Mouse (Mus musculus): ENCODE measurements around the gene Ankrd12.

Gene Ankrd12

GRCm38 (mm10) chr17:66076934-66077333 is at the start of gene Ankrd12:
TSS of gene Ankrd12 (minus strand) at chr17:66077089.
- peak; percentile 97 for DNase-seq

- no peak for DNase-seq
These were observed 48.3 kb upstream of the Ankrd12 start for GRCm38 (mm10) chr17:66125211-66125610.

GRCm38 (mm10) chr17:66123816-66124610 is 47.1 kb upstream of the Ankrd12 start:
- no peak for DNase-seq

- peak; percentile 90 for DNase-seq
These were observed 46.4 kb upstream of the Ankrd12 start, which contains the start of gene Ddx11 for GRCm38 (mm10) chr17:66123066-66123815. TSS of gene Ddx11 (plus strand) at chr17:66123520.

- DNase-seq, result peak; percentile 57
These were observed 43.8 kb upstream of the Ankrd12 start for GRCm38 (mm10) chr17:66120701-66121100.

GRCm38 (mm10) chr17:66118991-66119390 is 42.1 kb upstream of the Ankrd12 start:
- DNase-seq, result peak; percentile 60

GRCm38 (mm10) chr17:66112166-66112565 is 35.3 kb upstream of the Ankrd12 start:
- DNase-seq, result no peak

GRCm38 (mm10) chr17:66111402-66111959 is 34.6 kb upstream of the Ankrd12 start, which contains the start of gene Washc1:
TSS of gene Washc1 (plus strand) at chr17:66111545.
- DNase-seq, result peak; percentile 89

GRCm38 (mm10) chr17:66110746-66111145 is 33.9 kb upstream of the Ankrd12 start:
- no peak for DNase-seq

GRCm38 (mm10) chr17:66108198-66108597 is 31.3 kb upstream of the Ankrd12 start:
- no peak for DNase-seq

- no peak for DNase-seq
These were observed 30.6 kb upstream of the Ankrd12 start for GRCm38 (mm10) chr17:66107466-66107865.

- DNase-seq, result peak; percentile 59
These were observed 29.8 kb upstream of the Ankrd12 start for GRCm38 (mm10) chr17:66106601-66107267.

GRCm38 (mm10) chr17:66104076-66104475 is 27.2 kb upstream of the Ankrd12 start:
- DNase-seq, result no peak

- DNase-seq, result peak; percentile 93
These were observed 24.8 kb upstream of the Ankrd12 start, which contains the start of gene Ndufv2 for GRCm38 (mm10) chr17:66101380-66102330. TSS of gene Ndufv2 (minus strand) at chr17:66101559.

GRCm38 (mm10) chr17:66100566-66101379 is 23.9 kb upstream of the Ankrd12 start:
- DNase-seq, result no peak

GRCm38 (mm10) chr17:66092664-66093063 is 15.8 kb upstream of the Ankrd12 start:
- no peak for DNase-seq

GRCm38 (mm10) chr17:66092065-66092464 is 15.2 kb upstream of the Ankrd12 start:
- DNase-seq, result no peak

GRCm38 (mm10) chr17:66091392-66091791 is 14.5 kb upstream of the Ankrd12 start:
- DNase-seq, result no peak

GRCm38 (mm10) chr17:66090251-66090650 is 13.4 kb upstream of the Ankrd12 start:
- DNase-seq, result no peak

GRCm38 (mm10) chr17:66085038-66085437 is 8.1 kb upstream of the Ankrd12 start:
- DNase-seq, result no peak

GRCm38 (mm10) chr17:66084486-66084885 is 7.6 kb upstream of the Ankrd12 start:
- DNase-seq, result no peak

All from cerebellum, adult 9-11 months (tissue).